Mouse (Mus musculus): Measurements from ENCODE around the gene Atp6v1c2. TPM values are rescaled to one million over a fixed set of nuclear protein-coding genes. Genes with fewer than 3 reads are reported as not detected.

Gene Atp6v1c2
- under 1 TPM; 0.37 to 0.70 TPM for total RNA-seq (2021)
- long read RNA-seq, experiment 1, partial matches to known transcripts: 0 of 3 reads
- long read RNA-seq, experiment 1, other reads (novel, unspliced or antisense): 1 of 3 reads
- long read RNA-seq, experiment 2: 0 reads

DNA sequence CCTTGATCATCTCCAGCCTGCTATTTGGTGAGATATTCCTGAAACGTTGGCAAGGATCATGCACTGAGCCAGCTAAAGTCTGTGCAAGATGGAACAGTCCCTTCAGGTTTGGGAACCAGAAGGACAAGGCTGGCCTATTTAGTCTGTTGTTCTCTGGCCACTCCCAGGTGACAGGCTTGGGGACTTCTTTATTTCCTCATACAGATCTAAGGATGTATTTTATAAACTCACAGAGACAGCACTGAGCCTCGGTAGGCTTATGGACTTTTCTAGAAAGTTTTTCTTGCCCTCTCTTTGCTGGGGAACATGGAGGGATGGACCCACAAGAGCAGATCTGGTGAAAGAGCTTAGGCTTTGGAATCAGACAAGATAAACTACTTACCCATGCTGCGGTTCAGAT lies at the start of gene Atp6v1c2:
Atp6v1c2 (minus strand) TSS at position 101 of the 400 bp plus-strand sequence.
- no peak for DNase-seq (ENCODE audit: low spot score in 2 of 2)

DNA sequence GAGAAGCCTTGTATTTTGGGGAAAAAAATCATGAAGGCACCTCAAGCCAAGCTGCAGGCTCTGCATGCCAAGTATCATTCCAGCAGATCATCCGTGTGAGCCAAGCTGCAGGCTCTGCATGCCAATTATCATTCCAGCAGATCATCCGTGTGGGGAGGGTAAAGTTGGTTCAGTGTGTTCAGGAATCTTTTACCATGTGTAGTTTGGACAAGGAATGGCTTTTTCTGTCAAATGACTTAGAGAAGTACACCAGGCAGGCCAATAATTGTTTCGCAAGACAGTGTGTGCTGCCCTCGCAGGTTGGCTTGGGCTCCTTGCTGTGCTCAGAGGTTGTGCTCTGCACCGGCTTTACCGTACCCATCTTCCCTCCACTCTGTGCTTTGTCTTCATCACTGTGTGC lies 47.4 kb upstream of the Atp6v1c2 start:
- DNase-seq (ENCODE audit: low spot score in 2 of 2): no peak

- DNase-seq (ENCODE audit: low spot score in 2 of 2): no peak
Observed at GRCm38 (mm10) chr12:17375243-17375642, 46.1 kb upstream of the Atp6v1c2 start.

DNA sequence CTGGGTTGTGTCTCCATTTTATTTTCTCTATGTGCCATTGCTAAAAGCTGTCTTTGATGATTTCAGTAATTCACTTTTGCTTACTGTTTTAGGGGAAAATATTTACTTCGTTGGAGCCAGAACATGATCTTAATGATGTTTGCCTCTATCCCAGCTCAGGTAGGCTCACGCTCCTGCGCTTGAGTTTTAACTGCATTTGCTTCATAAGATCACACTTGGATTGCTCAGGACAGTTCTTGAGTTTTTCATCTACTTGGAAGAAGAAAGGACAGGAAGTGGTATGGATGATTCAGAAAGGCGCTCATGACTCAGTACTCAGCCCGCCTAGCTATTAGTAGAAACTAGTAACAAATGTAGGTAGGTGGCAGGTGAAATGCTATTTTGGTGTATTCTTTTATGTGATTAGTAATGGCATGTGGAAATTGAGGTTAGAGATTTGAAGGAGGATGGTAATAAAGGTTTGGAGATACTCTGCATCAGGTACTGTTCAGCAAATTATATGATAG lies 44.4 kb upstream of the Atp6v1c2 start:
- DNase-seq (ENCODE audit: low spot score in 2 of 2): no peak

DNA sequence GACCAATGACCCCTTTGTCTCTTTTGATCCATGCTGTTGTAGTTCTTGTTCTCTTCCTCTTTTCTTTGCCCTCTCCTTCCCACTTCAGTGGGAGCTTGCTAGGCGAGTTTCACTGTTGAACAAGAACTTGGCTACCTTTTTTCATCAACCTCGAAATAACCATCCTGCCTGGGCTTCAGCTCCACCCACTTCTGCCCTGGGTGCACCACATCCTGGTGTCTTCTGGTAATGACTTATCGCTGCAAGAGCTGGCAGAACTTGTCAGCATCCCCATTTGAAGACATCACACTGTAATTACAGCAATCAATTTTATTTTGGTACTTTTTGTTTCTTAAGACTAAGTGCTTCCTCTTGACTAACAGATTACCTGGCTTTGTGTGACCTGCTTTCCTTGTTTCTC lies 43.5 kb upstream of the Atp6v1c2 start:
- DNase-seq (ENCODE audit: low spot score in 2 of 2): no peak

GRCm38 (mm10) chr12:17371589-17372235 lies 42.6 kb upstream of the Atp6v1c2 start:
- DNase-seq (ENCODE audit: low spot score in 2 of 2): no peak

DNA sequence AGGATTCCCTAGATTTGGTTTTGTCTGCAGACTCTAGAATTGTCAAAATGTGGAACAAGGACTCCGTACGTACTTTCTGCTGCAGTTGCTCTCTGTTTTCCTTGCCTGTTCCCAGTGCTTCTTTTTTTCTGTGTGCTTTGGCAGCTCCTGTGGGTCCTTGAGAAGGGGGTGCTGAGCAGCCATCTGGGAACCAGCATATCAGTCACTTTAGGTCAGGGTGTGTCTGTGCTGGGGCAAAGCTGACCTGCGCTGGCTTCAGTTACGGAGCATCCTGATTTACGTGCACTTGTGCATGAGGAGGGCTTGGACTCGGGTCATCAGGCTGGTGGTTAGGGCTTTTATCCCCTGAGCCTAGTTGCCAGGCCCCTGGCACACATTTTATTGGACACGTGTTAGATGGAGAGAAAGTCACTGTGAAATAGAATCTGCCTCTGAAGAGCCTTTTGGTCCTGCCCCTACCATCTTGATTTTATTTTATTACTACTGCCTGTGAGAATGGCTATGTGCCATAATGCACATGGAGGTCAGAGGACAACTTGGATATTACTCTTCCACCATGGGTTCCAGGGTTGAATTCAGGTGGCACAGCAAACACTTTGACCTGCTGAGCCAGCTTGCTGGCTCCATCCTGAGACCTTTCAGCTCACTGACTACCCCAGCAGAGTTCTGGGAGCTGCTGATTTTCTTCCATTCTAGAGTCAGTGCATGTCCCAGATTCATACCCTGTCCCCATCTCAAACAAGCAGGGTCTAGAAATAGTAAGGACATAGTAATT lies 40.6 kb upstream of the Atp6v1c2 start:
- DNase-seq (ENCODE audit: low spot score in 2 of 2): no peak

- no peak for DNase-seq (ENCODE audit: low spot score in 2 of 2)
Observed at GRCm38 (mm10) chr12:17369111-17369510, 40.0 kb upstream of the Atp6v1c2 start.

DNA sequence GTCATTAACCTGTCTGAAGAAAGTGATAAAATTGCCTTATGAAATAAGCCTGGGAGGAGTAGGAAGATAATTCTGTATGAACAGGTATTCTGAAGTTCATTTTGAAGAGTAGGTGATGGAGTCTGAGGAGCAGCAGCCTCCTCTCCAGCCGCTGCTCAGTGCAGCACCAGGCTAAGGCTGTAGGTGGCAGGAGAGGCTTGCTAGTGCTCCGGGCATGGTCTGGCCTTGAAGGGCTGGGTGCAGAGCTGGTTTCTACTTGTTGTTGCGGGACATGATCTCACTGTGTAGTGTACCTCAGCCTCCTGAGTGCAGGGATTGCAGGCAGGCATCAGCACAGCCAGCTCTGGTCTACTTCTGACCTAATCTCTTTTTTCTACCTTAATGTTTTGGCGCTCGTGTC lies 37.8 kb upstream of the Atp6v1c2 start:
- peak in 1 of 2 experiments; percentile 43 for DNase-seq (ENCODE audit: low spot score in 2 of 2)

GRCm38 (mm10) chr12:17362316-17362715 lies 33.2 kb upstream of the Atp6v1c2 start:
- no peak for DNase-seq (ENCODE audit: low spot score in 2 of 2)

DNA sequence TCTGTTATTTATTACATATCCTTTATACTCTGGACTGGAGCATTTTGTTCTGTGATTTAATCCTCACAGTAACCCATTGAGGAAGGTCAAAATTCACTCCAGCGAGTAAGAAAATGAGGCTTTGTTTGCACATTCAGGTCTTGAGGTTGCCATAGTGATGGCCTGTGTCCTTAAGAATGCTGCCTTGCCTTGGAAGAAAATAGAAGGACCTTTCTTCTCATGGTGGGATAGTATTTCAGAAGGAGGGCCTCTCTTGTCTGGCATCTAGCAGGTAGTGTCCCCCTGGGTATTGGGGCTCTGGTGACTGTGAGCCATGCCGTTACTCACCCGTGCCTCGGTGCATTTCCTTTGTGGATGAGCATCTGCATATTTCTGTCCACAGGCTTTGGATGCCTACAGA lies 31.5 kb upstream of the Atp6v1c2 start:
- DNase-seq (ENCODE audit: low spot score in 2 of 2): no peak

DNA sequence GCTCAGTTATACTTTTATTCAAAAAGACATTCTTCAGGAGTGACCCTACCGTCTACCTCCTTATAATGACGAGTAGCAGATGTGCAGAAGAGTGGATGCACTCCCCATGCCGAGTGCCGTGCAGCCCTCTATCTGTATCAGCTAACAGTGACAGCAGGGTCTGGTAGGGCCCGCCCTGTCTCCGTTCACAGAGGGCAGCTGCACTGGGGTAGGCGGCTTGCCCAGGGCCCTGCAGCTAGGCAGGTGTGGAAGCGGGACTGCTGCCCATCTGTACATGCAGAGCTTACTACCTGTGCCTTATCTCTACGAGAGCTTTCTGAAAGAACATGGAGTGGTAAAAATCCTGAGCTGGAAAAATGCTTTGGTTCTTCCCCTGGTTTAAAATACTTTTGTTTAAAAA lies 30.9 kb upstream of the Atp6v1c2 start:
- DNase-seq (ENCODE audit: low spot score in 2 of 2): no peak

DNA sequence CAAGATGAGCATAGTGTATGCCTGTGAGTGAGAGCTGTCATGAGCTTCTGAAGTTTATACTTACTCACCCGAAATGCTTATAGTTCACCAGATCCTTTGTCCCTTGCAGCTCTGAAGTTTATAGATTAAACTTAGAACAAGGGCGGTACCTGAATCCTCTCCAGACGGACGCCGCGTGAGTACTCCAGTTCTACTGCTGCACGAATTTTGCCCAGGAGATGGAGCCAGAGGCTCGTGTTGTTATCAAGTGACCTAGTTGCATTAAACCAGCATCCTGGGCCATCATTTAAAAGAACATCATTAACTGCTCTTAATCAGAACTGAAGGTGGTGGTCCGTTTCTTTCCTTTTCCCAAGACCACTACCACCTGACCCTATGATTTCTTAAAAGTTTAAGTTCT lies 29.8 kb upstream of the Atp6v1c2 start:
- DNase-seq (ENCODE audit: low spot score in 2 of 2): no peak

GRCm38 (mm10) chr12:17357795-17358194 lies 28.6 kb upstream of the Atp6v1c2 start:
- no peak for DNase-seq (ENCODE audit: low spot score in 2 of 2)

DNA sequence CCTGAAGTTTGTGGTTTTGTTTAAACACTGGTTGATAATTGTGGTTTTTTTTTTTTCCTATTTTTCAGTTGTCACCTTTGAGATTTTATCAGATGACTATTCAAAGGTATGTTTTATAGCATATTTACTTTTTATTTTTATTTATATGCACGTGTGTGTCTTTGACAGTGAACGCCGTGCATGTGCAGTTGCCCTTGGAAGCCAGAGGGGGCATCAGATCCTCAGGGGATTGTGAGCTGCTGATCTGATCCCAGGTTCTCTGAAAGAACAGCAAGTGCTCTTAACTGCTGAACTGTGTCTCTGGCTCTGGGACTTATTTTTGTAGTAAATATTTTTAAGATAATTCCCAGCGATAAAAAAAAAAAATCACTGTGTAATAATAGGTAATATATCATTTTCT lies 27.7 kb upstream of the Atp6v1c2 start:
- DNase-seq (ENCODE audit: low spot score in 2 of 2): no peak

DNA sequence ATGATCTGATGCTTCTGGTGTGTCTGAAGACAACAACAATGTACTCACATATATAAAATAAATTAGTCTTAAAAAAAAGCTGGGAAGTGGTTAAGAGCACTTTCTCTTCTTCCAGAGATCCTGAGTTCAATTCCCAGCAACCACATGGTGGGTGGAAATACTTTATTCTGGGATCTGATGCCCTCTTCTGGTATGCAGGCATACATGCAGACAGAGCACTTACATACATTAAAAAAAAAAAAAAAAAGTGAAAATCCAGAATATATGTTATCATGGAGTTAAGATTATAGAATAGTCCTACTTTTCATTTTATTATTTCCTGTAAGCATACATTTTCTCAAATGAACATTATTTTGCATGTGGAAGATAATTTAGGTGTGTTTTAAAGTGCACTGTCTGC lies 20.9 kb upstream of the Atp6v1c2 start:
- DNase-seq (ENCODE audit: low spot score in 2 of 2): no peak

- DNase-seq (ENCODE audit: low spot score in 2 of 2): peak; percentile 80 to 90
Observed at GRCm38 (mm10) chr12:17348048-17349036, 19.2 kb upstream of the Atp6v1c2 start, which contains the start of gene Nol10. Gene Nol10 (plus strand): TSS chr12:17348458.

GRCm38 (mm10) chr12:17347327-17348047 lies 18.3 kb upstream of the Atp6v1c2 start:
- DNase-seq (ENCODE audit: low spot score in 2 of 2): no peak

DNA sequence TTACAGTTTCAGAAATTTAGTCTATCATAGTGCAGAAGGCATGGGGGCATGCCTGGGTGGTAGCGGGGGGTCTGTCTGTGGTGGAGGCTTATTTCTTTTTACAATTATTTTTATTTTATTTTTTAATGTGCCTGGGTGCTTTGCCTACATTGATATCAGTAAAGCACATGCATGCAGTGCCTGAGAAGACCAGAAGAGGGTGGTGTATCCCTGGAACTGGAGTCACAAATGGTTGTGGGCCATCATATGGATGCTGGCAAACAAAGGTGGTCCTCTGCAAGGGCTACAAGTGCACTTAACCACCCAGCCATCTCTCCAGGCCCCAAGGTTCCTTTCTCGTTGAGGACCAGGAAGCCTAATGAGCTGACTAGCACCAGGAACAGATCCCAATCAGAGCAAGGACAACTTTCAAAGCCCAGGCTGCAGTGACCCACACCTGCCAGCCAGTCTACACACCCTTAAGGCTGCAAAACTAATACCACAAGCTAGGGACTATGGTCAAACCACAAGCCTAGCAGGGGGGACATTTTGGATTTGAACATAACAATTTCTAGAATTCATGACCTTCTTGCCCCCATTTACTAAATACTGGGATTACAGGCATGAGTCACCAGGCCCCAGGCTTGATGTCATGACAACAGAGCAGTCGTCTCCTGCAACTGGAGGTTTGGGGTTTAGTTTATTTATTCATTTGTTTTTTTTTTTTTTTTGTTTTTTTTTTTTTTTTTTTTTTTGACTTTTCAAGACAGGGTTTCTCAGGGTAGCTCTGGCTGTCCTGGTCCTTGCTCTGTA lies 10.2 kb upstream of the Atp6v1c2 start:
- no peak for DNase-seq (ENCODE audit: low spot score in 2 of 2)

DNA sequence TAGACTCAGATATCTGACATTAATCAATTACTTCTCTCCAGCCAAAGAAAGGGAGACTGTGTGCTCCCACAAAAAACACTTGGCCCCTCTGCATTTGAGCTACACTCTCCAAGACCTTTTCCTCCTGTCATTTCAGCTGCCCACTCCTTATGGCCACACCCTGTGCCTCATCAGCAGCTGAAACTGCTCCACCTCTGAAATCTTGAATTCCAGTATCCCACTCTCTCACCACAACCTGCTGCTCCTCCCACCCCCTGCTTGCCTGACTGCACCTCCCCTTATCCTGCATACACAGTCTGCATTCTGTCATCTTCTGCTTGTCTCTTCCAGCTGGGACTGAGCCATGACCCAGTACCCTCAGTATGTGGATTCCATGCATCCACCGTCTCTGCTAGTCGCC lies 9.2 kb upstream of the Atp6v1c2 start:
- no peak for DNase-seq (ENCODE audit: low spot score in 2 of 2)
